Mouse (Mus musculus) thymus, postnatal 0 days (tissue): ENCODE measurements around the gene Crabp2. TPM values are rescaled to one million over a fixed set of nuclear protein-coding genes. Genes with fewer than 3 reads are reported as not detected.

Experiments used
- DNase-seq: peaks from one replicate; pipeline ENCODE4 v3.0.0-alpha.2; 2015; ENCODE audit warnings: low spot score
- polyA plus RNA-seq: library from polyadenylated mRNA; unstranded; fragments of >200 nt; fragmentation: Nextera tagmentation; extraction: Ambion mirVana; gene quantifications from 2 replicates; pipeline ENCODE4 v1.2.1, GENCODE M21; 2015

Gene Crabp2
- polyA plus RNA-seq, 1 experiment from 2014 or later, result 35.5 TPM

DNA sequence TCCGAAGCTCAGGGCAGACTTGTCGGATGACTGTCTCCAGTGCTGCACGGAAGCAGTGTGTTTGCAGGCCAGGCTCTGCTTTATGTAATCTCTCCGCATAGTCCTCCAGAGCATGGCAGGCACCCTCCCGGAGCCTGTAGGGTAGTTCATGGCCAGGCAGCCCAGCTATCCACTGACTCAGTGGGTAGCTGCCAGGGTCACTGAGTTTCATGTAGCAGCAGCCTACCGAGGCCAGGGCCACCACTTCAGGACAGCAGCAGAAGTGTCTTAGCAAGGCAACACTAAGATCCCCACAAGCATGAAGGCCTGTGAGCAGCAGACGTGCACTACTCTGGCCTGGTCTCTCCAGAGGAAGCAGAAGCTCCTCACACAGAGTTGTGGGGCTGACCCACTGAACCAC is 23.5 kb upstream of the Crabp2 start:
- no peak for DNase-seq

DNA sequence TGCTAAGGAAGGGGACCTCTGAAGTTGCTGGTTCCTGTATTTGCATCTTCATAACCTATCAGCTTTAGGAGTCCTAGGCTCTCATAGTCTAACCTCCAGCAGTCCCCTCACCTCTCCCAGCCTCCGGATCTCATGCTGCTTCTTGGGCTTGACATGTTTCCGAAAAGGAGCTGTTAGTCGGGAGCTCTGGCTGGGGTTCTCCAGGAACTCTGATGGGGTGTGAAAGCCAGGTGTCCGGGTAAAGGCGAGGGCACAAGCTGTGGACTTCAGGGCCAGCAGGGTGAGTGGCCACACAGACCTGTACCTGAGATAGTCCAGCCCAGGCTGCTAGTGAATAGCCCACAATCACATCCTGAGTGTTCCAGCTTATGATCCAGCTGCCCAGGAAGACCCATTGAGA is 21.0 kb upstream of the Crabp2 start:
- no peak for DNase-seq

DNA sequence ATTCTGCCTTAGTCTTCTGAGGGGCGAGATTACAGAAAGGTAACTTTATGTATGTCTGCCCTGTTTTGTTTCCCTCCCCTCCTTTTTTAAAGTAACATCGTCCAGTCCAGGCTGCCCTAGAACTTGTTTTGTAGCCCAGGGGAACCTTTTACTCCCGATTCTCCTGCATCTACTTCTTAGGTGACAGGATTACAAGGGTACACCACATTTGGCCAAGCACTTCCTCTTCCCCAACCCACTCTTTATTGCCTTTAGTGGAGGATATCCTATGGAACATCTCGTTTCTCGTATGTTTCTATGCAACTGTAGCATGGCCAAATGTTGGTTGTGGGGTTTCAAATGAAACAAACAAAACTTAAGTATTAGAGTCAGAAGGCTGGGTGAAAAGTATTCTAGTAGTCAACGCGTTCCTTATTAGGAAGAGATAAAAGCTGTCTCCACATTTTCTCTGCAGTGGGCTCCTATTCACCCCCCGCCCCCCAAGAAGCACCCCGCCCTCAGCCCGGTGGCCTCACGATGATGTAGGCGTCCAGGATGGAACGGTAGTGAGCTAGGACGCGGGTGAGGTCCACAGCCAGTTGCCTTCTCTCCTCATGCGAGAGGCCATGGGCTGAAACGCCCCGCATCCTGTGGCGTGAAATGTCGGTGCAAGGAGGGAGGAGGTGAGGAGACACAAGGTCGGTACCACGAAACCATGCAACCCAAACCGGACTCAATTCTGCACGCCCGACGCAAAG is 19.0 kb upstream of the Crabp2 start:
- DNase-seq, result no peak

DNA sequence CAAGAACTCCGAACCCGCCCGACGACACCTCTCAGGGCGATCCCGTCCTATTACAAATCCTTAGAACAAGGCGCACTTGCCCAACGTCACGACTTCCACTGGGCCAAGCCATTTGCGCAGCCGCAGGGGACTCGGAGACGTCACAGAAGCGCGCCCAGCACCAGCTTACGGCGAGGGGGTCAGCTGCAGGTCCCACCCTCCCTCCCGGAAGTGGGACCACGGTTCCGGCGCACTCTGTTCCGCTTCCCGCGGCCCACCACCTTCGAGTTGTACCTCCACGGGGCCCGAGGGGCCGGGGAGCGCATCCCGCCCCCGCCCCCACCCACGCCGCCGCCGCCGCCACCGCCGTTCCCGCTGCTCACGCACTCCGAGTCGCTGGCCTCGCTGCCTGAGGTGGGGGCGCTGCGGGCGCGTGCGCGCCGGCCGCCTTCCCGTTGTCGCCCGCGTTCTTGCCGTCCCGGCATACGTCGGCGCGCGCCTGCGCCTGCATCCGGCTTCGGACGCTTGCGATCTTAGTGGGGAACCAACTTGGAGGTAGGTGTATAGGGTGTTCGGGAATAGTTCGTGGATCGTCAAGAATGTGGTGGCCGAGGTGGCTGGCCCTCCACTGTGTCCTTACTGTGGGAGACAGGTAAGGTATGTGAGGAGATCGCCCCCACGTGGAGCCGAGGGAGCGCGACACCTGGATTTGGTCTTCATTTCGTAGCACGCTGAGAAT is 18.2 kb upstream of the Crabp2 start, which contains the start of the genes Isg20l2 and Rrnad1:
Gene Isg20l2 (plus strand): TSS at position 237 of the 718 bp plus-strand sequence.
Gene Rrnad1 (minus strand): TSS at position 640 of the 718 bp plus-strand sequence.
- peak; percentile 97 for DNase-seq

- no peak for DNase-seq
Measured at GRCm38 (mm10) chr3:87934026-87934425, 14.4 kb upstream of the Crabp2 start.

DNA sequence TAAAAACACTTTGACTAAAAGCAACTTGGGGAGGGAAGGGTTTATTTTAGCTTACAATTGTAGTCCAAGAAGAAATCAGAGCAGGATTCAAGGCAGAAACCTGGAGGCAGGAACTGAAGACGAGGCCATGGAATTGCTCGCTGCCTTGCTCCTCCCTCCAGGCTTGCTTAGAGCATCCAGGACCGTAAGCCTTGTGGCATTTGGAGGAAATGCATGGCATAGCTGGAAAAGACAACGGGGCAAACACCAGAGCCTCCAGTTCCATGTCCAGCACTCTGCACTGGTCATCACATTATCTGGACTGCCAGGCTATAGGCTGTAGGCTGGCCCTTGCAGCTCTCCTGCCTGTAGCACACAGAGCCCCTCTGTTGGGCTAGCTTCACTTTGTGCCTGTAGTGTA is 14.0 kb upstream of the Crabp2 start:
- no peak for DNase-seq

GRCm38 (mm10) chr3:87935201-87935600 is 13.3 kb upstream of the Crabp2 start:
- no peak for DNase-seq

DNA sequence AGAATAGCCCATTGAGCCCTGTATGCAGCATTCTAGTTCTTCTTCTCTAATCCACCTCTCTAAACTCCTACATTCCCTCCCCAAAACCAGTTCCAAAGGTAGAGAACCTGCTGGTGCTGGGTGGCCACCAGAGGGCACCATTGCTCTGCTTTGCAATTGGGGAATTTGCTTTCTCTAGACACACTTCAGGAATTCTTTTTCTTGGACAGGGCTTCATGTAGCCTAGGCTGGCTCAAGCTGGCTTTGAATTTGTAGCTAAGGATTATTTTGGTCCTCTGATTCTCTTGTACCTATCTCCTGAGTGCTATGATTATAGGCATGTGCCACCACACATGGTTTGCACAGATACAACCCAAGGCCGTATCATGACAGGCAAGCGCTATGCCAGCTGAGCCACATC is 12.7 kb upstream of the Crabp2 start:
- DNase-seq, result peak; percentile 59

GRCm38 (mm10) chr3:87940611-87941010 is 7.9 kb upstream of the Crabp2 start:
- no peak for DNase-seq

DNA sequence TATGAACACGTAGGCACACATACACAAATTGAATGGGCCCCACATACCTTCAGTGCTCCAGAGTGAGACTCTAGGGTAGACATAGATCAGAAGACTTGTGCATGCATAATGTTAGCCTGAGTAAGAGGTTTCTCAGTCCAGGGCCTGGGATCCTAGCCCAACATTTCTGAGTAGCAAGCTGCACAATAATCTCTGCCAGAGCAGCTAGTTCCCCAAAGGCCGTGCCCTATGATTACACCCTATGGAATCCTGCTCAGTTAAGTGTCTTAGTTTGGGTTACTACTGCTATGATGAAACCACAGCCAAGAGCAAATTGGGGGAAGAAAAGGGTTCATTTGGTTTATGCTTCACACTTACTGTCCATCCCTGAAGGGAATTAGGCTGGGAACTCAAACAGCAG is 6.0 kb upstream of the Crabp2 start:
- no peak for DNase-seq

DNA sequence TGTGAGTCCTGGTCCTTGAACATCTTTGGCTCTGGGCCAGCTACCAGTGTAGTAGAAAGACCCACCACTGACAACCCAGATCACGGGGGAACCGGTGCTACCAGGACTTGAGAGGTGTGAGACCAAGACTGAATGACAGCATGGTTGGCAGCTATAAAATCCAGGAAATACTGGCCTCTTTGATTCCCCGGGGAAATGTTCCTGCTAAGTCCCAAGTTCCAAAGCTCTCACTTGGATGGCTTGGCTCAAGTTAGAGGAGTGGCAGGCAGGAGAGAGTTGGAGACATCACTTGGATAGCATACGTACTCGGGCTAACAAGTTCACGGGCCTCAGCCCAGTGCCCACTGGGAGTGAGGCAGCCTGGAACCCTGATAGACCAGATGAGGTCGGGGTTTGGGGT is 4.9 kb upstream of the Crabp2 start:
- no peak for DNase-seq

GRCm38 (mm10) chr3:87944838-87945600 is 3.4 kb upstream of the Crabp2 start:
- no peak for DNase-seq

DNA sequence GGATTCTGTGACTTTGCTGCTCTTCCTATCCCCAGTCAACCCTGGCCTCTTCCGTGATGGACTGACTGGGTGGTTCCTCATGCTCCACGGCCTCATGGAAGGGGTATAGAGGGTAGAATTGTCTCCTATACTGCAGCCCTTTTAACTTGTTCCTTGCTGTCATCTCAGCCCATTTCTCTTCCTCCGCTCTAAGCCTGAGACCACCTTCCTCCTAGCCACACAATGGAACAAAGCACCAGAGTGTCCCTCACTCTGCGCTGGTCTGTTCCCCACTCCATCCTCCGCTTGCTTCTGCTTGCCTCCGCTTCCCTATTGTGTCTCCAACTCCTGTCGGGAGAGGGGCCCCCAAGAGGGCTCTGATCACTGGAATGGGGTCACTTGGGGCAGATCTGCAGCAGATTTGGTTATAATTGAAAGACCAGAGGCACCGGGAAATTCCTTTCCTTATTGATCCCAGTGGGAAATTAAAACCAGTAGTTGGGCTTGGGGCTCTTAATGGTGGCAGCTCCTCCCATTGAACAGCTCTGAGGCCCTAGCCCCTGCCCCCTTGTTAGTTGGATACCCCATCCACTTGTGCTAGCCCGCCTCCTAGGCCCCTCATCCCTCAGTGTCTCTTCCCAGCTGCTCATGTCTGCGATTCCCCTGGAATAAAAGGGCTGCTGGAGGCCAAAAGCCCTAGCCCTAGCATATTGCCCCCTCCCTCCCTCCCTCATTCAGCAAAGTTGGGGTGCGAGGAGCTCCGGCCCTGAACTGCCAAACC is 2.5 kb upstream of the Crabp2 start:
- DNase-seq, result no peak

DNA sequence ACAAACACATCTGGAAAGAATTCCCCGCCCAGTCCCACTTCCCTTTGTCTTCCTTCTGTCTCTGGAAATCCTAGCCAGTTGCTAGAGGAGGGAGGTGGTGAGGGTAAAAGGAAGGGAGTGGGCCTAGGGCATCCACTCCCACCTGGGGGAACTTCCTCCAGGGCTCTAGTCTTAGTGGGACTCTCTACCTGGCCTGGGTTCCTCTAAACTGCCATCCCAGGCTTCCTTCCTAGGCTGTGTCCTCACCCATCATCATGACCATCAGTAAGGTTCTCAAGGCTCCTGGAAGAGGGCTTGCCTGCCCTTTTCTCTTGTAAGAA is 2.0 kb upstream of the Crabp2 start:
- no peak for DNase-seq

- DNase-seq, result no peak
Measured at GRCm38 (mm10) chr3:87947056-87947810, 1.2 kb upstream of the Crabp2 start.

DNA sequence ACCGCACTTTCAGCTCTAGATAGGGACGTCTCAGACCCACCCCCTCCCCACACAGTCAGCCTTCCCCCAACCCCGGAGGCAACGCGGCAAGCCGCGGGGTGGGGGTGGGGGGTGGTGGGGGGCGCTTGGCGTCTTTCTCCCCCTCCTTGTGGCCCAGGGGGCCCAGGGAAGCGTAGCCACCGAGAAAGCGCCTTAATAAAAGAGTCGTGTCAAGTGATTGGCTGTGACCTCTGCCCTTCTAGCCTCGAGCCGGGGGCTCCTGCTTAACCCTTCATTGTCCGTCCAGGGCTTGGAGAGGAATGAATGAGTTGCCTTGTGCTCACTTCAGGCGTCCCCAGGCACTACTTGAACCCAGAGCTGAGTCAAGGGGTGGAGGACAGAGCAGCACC is 661 bp upstream of the Crabp2 start:
- no peak for DNase-seq

GRCm38 (mm10) chr3:87949266-87949954 is 944 bp downstream of the Crabp2 start:
- no peak for DNase-seq

- no peak for DNase-seq
Measured at GRCm38 (mm10) chr3:87949955-87950515, 1.6 kb downstream of the Crabp2 start.

DNA sequence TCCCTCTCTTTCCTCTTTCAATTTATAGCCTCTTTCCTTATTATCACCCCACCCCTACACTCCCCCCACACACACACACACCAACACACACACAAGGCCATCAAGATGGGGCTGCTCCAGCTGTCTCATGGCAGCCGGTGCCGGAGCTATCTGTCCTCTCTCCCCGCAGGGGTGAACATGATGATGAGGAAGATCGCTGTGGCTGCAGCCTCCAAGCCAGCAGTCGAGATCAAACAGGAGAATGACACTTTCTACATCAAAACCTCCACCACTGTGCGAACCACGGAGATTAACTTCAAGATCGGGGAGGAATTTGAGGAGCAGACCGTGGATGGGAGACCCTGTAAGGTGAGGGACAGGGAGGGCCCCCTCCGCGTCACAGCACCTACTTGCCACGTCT is 3.5 kb downstream of the Crabp2 start:
- DNase-seq, result no peak

GRCm38 (mm10) chr3:87952440-87952839 is 4.0 kb downstream of the Crabp2 start:
- no peak for DNase-seq
